Mouse (Mus musculus) spleen, postnatal 10 days (tissue): ENCODE data around the gene Kif3a.
"Not testable (repeated sequence)": the region's sequence is repeated elsewhere in the genome, so short reads cannot be mapped to it uniquely, and the experiment has no call there.

Experiments used
- DNase-seq, 2 experiments: peaks; one replicate each; pipeline ENCODE4 v3.0.0; 2021 to 2022; ENCODE audit warnings: low spot score in 2 of 2

Kif3a gene

DNA sequence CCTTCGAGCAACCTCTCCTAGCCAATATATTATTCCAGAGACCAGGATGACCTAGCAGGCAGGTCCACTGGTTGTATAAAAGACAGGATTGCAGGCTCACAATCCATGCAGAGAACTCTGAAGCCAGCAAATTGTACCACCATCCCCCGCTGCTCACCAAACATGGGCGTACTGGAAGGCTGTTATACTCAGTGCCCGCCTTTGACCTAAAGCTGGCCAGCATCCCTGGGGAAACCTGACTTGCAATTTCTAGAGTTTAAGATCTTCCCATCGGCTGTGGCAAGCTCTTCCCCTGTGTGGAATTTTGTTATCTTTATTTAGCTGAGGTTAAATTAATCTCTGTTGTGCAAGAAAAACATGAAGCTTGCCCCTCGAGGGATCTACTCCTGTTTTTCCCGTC, 24.2 kb upstream of the Kif3a start:
- DNase-seq, result no peak

- no peak for DNase-seq
Observed at GRCm38 (mm10) chr11:53546271-53546670, 20.9 kb upstream of the Kif3a start.

- DNase-seq, result no peak
Observed at GRCm38 (mm10) chr11:53547566-53547965, 19.6 kb upstream of the Kif3a start.

DNA sequence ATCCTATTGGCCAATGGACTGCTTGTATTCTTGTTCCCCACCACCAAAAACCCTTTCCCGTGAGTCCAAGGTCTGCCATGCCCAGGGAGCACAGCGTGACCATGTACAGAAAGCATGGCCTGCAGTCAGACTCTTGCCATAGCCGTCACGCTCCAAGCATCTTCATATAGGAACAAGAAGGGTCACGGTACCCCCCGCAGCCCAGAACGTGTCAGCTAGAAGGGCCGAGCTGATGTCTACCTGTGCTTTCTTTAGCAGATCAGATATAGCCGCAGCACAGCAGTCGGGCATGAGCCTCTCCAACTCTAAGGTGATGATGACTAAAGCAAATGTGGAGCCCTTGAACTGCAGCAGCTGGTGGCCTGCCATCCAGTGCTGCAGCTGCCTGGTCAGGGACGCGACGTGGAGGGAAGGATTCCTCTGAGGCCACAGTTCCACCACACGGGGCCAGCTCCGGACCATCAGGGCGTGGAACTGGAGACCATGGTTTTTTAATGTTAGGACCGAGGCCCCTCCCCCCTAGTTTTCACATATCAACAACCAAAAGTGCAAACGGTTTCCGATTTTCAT, 19.1 kb upstream of the Kif3a start:
- DNase-seq, result no peak

DNA sequence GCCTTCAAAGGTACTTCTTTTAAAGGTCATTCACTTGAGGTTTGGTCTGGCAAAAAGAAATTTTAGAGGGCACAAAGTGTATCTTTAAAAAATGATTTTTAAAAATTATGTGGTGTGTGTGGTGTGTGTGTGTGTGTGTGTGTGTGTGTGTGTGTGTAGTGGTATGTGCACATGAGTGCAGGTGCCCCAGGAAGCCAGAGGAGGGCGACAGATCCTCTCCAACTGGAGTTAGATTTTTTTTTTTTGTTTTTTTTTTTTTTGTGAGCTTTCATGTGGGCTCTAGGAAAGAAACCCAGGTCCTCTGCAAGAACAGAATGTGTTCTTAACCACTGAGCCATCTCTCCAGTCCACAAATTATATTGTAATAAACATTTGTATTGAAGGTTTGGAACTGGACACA, 16.5 kb upstream of the Kif3a start:
- no peak for DNase-seq

DNA sequence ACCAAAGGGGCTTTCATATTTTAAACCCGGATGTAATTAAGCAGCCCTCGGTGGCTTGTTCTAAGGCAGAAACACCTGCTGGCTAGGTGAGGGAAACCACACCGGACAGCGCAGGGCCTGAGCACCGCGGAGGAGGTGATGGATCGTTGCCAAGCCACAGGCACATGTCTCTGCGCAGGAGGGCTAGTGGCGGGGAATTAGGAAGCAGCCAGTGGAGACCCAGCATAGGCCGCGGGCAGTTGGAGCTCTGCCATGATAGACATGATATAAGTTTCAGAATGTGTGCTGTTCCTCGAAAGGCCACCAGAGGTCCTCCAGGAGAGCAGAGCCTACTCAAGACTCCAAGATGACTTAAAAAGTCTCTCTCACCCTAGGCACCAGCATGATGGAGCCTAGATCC, 15.4 kb upstream of the Kif3a start:
- peak in 1 of 2 experiments; percentile 63 for DNase-seq

DNA sequence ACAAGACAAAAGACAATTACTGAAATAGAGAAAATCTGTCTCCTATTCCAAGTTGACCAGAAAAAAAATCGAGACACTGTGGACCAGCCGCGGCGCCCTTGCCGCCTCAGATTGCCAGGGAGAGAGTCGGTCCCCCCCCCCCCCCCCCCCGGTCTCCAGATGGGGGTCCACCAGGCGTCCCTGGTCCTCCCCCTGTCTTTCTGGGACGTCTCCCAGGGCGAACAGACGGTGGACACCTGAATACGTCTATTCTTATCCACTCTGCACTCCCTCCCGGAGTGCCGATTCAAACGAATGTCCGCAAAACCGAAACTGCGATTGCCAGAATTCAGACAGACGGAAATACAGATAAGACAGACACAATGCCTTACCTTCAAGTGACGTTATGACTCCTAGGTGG, 10.7 kb upstream of the Kif3a start:
- DNase-seq, result not testable (repeated sequence)

GRCm38 (mm10) chr11:53557992-53558391, 9.2 kb upstream of the Kif3a start:
- DNase-seq, result not testable (repeated sequence)

DNA sequence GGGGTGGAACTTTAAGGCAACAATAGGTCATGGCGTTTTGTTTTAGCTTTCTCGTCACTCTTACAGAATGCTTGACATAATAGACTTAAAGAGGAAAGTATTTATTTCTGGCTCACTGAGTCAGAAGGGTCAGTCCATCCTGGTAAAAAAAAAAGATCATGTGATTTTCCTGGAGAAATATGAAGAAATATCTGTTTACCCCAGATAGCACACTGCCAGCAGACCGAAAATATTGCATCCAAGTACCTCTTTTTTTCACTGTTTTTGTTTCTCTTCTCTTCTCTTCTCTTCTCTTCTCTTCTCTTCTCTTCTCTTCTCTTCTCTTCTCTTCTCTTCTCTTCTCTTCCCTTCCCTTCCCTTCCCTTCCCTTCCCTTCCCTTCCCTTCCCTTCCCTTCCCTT, 7.2 kb upstream of the Kif3a start:
- not testable (repeated sequence) for DNase-seq

- no peak for DNase-seq
Observed at GRCm38 (mm10) chr11:53561986-53562385, 5.2 kb upstream of the Kif3a start.

DNA sequence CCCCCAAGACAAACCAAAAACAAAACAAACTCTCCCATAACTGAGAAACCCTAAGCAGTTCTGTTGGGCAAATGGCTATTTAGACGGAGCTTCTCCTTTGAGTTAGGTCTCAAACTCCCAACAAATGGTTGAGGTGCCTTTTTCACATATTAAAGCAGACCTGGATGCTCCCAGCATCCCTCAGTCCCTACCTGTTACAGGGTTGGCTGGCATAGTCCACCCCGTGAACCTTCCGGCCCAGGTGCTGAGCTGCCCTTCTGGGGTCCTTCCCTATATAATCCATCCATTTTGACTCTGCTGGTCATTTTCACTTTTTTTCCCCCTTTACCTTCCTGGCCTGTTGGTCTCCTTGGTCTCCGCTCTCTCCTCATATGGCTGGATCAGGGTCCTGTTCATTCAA, 533 bp upstream of the Kif3a start:
- DNase-seq, result no peak

DNA sequence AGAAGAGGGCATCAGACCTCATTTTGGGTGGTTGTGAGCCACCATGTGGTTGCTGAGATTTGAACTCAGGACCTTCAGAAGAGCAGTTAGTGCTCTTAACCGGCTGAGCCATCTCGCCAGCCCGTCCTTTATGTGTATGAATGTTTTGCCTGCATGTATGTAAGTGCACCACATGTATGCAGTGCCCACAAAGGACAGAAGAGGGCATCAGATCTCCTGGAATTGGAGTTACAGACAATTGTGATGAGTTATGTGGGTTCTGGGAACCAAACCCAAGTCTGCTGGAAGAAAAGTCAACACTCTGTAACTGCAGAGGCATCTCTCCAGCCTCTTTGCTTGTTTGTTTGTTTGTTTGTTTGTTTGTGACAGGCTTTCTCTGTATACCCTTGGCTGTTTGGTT, 13.4 kb downstream of the Kif3a start:
- no peak for DNase-seq

DNA sequence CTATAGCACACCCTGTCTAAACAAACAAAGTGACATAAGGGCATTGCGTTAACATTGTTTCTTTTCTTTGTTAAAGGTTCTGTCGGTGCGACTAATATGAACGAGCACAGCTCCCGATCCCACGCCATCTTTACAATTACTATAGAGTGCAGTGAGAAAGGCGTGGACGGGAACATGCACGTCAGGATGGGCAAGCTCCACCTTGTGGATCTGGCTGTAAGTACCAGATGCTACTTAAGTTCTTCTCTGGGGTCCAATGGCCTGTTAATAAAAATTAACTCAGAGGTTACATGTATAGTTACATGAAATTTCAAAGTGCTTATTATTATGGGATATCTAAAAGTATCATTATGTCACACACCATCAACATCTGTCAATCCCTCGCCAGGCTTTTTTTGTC, 16.0 kb downstream of the Kif3a start:
- no peak for DNase-seq

- DNase-seq, result no peak
Observed at GRCm38 (mm10) chr11:53584849-53585248, 17.7 kb downstream of the Kif3a start.

GRCm38 (mm10) chr11:53585510-53585909, 18.3 kb downstream of the Kif3a start:
- no peak for DNase-seq

GRCm38 (mm10) chr11:53588279-53588678, 21.1 kb downstream of the Kif3a start:
- no peak for DNase-seq

DNA sequence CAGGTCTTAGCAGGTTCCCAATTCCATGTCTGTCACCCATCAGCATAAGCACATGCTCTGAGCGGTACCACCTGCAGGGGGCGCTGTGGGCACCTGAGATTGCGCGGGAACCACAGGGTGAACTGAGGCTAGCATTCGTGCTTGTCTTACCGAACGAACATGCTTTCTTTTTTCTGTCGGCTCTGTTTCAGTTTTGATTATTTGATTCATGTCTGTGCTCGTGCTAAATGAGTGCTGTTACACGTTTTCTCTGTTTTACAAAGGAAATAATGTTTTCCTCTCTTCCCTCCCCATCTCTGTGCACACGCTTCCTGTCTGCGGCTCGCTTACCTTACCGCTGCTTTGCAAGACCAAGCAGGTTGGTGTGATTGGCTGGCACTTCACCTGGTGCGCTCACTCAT, 23.2 kb downstream of the Kif3a start:
- DNase-seq, result peak; percentile 77 to 87

- DNase-seq, result no peak
Observed at GRCm38 (mm10) chr11:53591116-53591515, 23.9 kb downstream of the Kif3a start.

- DNase-seq, result no peak
Observed at GRCm38 (mm10) chr11:53604983-53605382, 37.8 kb downstream of the Kif3a start.

DNA sequence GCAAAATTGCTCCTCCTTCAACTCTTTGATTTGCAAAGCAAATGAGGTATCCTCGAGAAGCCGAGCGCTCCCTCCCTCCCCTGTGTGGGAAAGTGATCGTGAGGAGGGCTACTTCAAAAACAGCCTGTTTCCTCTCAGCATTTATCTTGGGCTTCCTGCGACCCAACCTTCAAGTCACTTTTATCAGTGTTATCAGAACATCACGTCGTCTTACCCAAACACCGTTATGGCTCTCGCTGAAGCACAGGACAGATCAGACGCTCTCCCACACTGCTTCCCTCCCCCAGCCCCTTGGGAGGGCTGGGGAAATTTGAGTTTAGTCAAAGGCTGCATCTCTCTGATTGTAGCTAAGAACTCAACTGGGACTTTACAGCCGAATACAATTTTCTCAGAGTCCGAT, 38.4 kb downstream of the Kif3a start:
- DNase-seq, result no peak

DNA sequence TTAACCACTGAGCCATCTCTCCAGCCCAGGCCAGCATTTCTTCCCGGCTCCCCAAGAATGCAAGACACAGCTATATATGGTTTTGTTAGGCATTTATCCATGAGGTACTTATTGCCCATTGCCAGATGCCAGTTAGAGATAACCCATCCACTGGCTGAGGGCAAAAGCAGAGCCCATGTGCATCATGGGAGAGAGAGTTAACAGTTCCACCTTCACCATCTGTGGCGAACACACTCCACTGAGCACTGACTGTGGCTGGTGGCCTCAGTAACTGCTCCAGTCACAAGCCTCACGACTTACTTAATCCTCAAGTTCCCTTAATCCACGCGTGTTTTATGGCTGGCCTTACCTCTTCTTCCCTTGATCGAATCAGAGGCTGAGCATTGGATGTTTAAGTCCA, 42.1 kb downstream of the Kif3a start:
- DNase-seq, result no peak

- no peak for DNase-seq
Observed at GRCm38 (mm10) chr11:53609672-53610071, 42.5 kb downstream of the Kif3a start.

DNA sequence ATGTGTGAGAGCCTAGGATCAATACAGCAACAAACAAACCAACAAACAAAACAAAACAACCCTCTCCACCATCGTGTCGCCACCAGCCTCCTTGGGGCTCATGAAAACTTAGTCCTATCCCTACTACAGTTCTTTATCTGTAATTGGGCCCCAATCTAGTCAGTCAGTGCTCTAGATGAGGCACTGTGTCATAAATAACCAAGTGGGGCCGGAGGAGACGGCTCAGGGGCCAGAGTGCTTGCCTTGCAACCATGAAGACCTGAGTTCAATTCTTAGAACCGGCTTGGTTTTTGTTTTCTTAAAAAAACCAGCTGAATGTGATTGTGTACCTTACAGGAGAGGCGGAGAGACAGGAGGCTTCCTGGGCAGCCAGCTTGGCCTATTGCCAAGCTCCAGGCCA, 48.0 kb downstream of the Kif3a start:
- DNase-seq, result no peak

GRCm38 (mm10) chr11:53615575-53615974, 48.4 kb downstream of the Kif3a start:
- DNase-seq, result no peak
